Mouse (Mus musculus) G1E (cell line): ENCODE data around the gene Proz.

Source experiments
- CTCF ChIP-seq: IDR thresholded peaks from 2 replicates; pipeline ENCODE4 v1.5.1; 2012; ENCODE audit warnings: low read depth, low read length, inconsistent platforms, mixed read lengths
- GATA1 ChIP-seq: IDR thresholded peaks from 2 replicates; pipeline ENCODE4 v1.6.1; 2012; ENCODE audit warnings: borderline replicate concordance, low read length, inconsistent platforms, mixed read lengths
- POLR2AphosphoS5 ChIP-seq: IDR thresholded peaks from 2 replicates; pipeline ENCODE4 v1.6.1; 2012; ENCODE audit warnings: low read depth, low read length, inconsistent platforms; ENCODE audit not compliant: insufficient replicate concordance
- TAL1 ChIP-seq: conservative IDR thresholded peaks from 2 replicates; pipeline ENCODE4 v1.6.1; 2012; ENCODE audit warnings: low read depth, low read length, inconsistent platforms, mixed read lengths

DNA sequence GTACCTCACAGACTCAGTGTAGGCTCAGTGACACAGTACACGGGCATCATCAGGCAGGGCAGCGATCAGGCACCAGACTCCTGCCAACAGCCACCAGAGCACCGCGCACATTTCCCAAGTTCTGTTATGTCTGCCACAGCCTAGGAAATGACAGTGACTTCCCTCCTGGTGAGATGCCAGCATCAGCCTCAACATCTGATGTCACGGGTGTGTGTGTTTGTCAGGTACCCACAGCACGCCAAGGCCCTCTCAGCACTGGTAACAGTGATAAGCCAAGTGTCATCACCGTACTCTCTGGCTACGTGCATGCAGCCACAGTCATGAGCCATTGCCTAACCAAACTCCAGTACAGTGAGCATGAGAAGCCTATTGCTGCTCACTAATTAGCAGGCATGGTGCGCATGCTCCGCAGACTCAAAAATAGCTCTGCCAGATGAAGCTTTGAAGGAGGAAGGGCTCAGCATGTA is 24.3 kb upstream of the Proz start:
- no peak for TF ChIP-seq CTCF
- no peak for TF ChIP-seq GATA1
- no peak for TF ChIP-seq TAL1
- TF ChIP-seq POLR2AphosphoS5: no peak
